Mouse (Mus musculus) heart, embryonic 13.5 days (tissue): ENCODE results near the gene Suz12. TPM values are rescaled to one million over a fixed set of nuclear protein-coding genes. Genes with fewer than 3 reads are reported as not detected.
A peak's percentile ranks its signal among the peaks of the same experiment; 100 is the strongest.

Source experiments
- ATAC-seq: fragments of 200-750 bp; cut with Nextera tagmentation; 2 replicates; pipeline ENCODE4 v1.8.0; 2017; ENCODE audit warnings: moderate TSS enrichment; ENCODE audit not compliant: insufficient number of reproducible peaks, low FRiP score, low TSS enrichment; ENCODE audit errors: extremely low read depth
- H3K27ac ChIP-seq: fragments of 300-500 bp; sonication (generic); replicated peaks from 2 replicates; pipeline ENCODE4 v1.5.1; 2015; ENCODE audit warnings: moderate library complexity, mild to moderate bottlenecking, inconsistent platforms
- H3K27me3 ChIP-seq: fragments of 300-500 bp; sonication (generic); replicated peaks from 2 replicates; pipeline ENCODE4 v1.6.1; 2015; ENCODE audit warnings: mild to moderate bottlenecking, inconsistent platforms
- H3K36me3 ChIP-seq: fragments of 300-500 bp; sonication (generic); 2 replicates; pipeline ENCODE4 v1.6.1; 2015; ENCODE audit warnings: mild to moderate bottlenecking, inconsistent platforms
- H3K4me1 ChIP-seq: fragments of 300-500 bp; sonication (generic); 2 replicates; pipeline ENCODE4 v1.6.1; 2015; ENCODE audit warnings: inconsistent platforms
- H3K4me2 ChIP-seq: fragments of 300-500 bp; sonication (generic); 2 replicates; pipeline ENCODE4 v1.6.1; 2015; ENCODE audit warnings: inconsistent platforms, mild to moderate bottlenecking, moderate library complexity
- H3K4me3 ChIP-seq: fragments of 300-500 bp; sonication (generic); 2 replicates; pipeline ENCODE4 v1.5.1; 2015; ENCODE audit warnings: moderate library complexity, mild to moderate bottlenecking, inconsistent platforms
- H3K9ac ChIP-seq: fragments of 300-500 bp; sonication (generic); 2 replicates; pipeline ENCODE4 v1.6.1; 2015; ENCODE audit warnings: inconsistent platforms, mild to moderate bottlenecking, moderate library complexity
- H3K9me3 ChIP-seq: fragments of 300-500 bp; sonication (generic); 2 replicates; pipeline ENCODE4 v1.6.1; 2016; ENCODE audit warnings: inconsistent platforms
- WGBS: fragments of 180-500 bp; shearing (Covaris S2); methylation state at CpG from one replicate; pipeline ENCODE4 v1.1.7; 2015; ENCODE audit warnings: mixed read lengths; 5-methylcytosine and 5-hydroxymethylcytosine counted together
- polyA plus RNA-seq: library from polyadenylated mRNA; unstranded; fragments of >200 nt; fragmentation: Nextera tagmentation; extraction: Ambion mirVana; gene quantifications from 2 replicates; pipeline ENCODE4 v1.2.1, GENCODE M21; 2015

Gene Suz12
- 13.4 and 13.6 TPM in 2 replicates for polyA plus RNA-seq

DNA sequence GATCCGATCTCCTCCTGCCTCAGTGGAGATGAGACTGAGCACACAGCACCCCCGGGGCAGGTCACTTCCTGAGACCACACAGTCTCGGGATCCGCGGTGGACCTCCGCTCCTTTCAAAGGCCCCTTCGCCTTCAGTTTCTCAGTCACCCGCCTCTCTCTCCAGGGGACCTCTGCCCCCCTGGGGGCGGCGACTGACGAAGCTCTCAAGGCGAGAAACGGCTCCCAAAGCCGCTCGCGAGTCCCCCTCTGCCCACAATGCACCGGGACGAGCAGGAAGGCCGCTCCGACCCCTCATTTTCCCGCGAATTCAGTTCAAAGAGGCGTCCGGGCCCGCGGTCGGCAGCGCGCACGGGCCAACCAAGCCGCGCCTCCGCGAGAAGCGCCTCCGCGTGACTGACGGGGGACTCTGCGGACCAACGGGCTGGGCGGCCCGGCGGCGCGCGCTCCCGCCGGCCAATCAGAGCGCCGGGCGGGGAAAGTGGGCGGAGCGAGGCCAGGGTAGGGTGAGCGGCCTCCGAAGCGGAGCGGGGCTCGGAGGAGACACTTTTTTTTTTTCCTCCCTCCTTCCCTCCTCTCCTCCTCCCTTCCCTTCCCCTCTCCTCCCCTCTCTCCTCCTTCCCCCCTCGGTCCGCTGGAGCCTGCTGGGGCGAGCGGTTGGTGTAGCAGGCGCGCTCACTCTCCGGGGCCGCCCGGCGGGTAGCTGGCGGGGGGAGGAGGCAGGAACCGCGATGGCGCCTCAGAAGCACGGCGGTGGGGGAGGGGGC, at the start of gene Suz12:
Gene Suz12, plus strand, starts transcription at position 515 of the 764 bp plus-strand sequence.
- ATAC-seq = peak; percentile 95
- peak within 1 kb of the TSS; percentile 99 for H3K27ac ChIP-seq
- H3K9me3 ChIP-seq = no peaks in the 10 kb centered on the region
- H3K4me3 ChIP-seq = peak within 1 kb of the TSS; percentile 80
- H3K4me1 ChIP-seq = peaks cover 4% of the 10 kb centered on the region
- H3K27me3 ChIP-seq = no peaks in the 10 kb centered on the region
- H3K9ac ChIP-seq = peak within 1 kb of the TSS; percentile 97
- H3K36me3 ChIP-seq = peaks cover 18% of the 10 kb centered on the region
- under 1% methylated on average over 54 of the region's 74 CpGs for WGBS
- peak within 1 kb of the TSS; percentile 82 for H3K4me2 ChIP-seq

DNA sequence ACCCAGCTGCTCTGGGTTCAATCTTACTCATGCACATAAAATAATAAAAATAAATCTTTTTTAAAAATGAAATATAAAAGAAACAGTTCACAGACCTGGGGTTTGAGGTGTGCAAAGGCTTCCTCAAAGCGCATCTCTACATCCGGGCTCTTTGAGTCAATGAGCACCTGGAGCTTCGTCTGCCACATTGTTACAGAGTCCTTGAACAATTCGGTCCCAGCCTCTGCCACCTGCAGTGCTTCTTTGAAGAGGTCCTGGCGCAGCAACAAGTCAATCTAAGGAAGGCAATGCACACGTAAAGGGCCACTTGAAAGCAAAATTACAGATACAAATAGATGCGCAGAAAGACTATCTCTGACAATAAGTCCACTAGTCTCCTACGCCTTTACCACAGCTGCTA, 49.8 kb upstream of the Suz12 start:
- Histone ChIP-seq H3K4me1 (no peaks in the 10 kb centered on the region), H3K27me3 (no peaks in the 10 kb centered on the region), H3K9me3 (no peaks in the 10 kb centered on the region), H3K9ac (no peak overlapping the region), H3K27ac (no peak overlapping the region; the same call in 1 of the 2 replicates), H3K4me3 (no peak overlapping the region), H3K36me3 (peaks cover 97% of the 10 kb centered on the region), H3K4me2 (peak overlapping the region; percentile 24)
- ATAC-seq = no peak
- WGBS = 90% methylated on average over 8 of the region's 8 CpGs

DNA sequence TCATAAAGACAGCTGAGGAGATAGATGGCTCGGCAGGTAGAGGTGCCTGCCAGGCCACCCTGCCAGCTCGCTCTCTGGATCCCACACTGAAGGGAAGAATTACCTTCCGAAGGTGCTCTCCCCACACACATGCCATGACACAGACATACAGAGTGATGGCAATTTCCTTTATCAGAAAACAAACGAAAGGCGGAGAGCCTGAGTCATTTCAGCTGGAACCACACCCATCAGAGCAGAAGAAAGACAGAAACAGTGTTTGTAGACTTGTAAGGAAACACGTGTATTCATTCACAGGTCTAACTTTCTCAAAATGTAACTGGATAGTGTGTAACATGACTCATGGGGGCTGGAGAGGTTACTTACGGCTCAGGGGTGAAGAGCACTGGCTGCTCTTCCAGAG, 49.3 kb upstream of the Suz12 start:
- Histone ChIP-seq H3K9me3 (no peaks in the 10 kb centered on the region), H3K4me2 (peak overlapping the region; percentile 24), H3K4me1 (no peaks in the 10 kb centered on the region), H3K36me3 (peaks cover 97% of the 10 kb centered on the region), H3K9ac (no peak overlapping the region), H3K27me3 (no peaks in the 10 kb centered on the region), H3K27ac (peak overlapping the region; percentile 48), H3K4me3 (no peak overlapping the region)
- no peak for ATAC-seq
- WGBS = 82% methylated on average over 7 of the region's 7 CpGs

DNA sequence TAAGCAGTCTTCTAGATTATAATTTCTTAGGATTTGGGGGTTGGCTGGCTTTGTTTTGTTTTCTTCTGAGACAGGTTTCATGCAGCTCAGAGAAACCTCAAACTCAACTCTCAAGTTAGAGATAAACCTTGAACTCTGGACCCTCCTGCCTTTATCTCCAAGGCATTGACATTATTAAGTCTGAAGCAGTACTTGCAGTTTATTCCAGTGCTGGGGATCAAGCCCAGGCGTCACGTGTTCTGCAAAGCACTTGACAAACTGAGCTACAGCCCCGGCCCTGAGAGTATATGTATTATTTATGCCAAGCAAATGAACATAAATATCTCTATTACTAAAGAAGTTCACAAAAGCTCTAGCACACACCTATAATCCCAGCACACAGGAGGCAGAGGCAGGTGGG, 45.6 kb upstream of the Suz12 start:
- peaks cover 96% of the 10 kb centered on the region for H3K36me3 ChIP-seq
- no peak for ATAC-seq
- no peak overlapping the region for H3K9ac ChIP-seq
- H3K4me3 ChIP-seq = no peak overlapping the region
- 94% methylated on average over 3 of the region's 3 CpGs for WGBS
- no peaks in the 10 kb centered on the region for H3K4me1 ChIP-seq
- H3K4me2 ChIP-seq = no peak overlapping the region
- no peak overlapping the region for H3K27ac ChIP-seq
- no peaks in the 10 kb centered on the region for H3K27me3 ChIP-seq
- H3K9me3 ChIP-seq = no peaks in the 10 kb centered on the region

DNA sequence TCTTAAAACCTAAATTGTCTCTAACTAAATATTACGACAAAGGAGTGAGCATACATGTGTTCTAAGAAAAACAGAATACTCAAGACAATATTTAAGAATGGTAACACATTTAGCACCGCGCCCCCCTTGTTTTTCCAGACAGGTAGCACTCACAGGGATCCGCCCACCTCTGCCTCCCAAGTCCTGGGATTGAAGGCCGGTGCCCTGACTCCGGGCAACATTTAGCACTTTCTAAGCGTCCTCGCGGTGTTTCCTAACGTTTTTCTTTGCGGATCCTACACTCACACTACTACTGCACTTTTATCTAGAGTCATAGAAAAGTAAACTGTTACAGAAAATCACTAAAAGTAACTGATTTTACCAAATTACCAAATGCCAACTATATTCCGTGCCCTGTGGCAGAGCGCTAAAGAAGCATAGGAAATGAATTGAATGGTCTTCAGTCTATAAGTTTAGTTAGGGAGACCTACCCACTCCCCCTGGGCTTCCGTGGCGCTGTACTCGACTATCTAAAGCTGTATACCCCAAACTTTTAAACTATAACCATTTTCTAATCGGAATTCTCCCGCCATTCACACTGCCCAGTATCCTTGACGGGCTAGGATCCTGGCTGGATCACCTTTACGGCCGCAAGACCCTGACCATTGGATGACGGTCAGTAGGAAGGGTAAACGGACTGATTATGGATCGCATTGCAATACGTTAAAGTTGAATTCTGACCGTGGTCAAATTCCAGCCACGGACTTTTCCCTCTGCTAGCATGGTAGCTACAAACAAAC, 31.4 kb upstream of the Suz12 start:
- H3K9me3 ChIP-seq = no peaks in the 10 kb centered on the region
- peak overlapping the region; percentile 89 for H3K4me2 ChIP-seq
- H3K36me3 ChIP-seq = peaks cover 38% of the 10 kb centered on the region
- WGBS = 5% methylated on average over 27 of the region's 27 CpGs
- peak overlapping the region; percentile 81 for H3K27ac ChIP-seq
- peak overlapping the region; percentile 87 for H3K9ac ChIP-seq
- peak; percentile 30; the same call in 1 of the 2 replicates for ATAC-seq
- peak overlapping the region; percentile 76 for H3K4me3 ChIP-seq
- H3K4me1 ChIP-seq = peaks cover 15% of the 10 kb centered on the region
- peaks cover 8% of the 10 kb centered on the region; the same call in 1 of the 2 replicates for H3K27me3 ChIP-seq

DNA sequence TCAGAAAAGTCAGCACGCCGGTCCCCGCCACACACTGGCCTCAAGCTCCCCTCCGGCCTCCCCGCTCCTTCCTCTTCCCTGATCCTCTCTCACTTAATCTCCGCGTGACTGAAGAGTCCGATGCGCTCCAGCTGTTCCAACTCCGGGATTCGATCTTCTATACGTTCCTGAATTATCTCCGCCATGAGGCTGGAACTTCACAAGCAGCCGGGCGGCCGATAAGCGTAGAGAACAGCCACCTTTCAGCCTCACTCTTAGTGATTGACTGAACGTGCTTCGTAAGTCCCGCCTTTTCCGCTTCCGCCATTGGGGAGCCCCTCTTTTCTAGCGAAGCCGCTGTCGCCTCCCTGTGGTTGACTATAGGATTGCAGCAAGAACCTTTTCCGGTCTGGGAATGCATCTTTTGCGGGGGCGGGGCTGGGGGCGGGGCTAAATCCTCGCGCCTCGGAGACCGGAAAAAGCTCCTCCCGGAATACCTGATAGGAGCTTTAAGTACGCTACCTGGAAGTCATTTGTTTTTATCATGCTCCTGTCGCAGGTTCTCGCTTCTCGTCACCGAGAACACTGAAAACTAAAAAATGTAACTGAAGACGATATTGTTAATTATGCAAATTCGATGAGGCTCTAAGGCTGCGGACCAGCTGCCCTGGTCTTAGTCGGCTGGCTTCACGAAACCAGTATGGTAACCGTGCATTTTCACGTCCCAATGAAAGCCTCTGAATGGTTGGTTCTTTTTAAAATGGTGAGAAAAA, 30.6 kb upstream of the Suz12 start, which contains the start of gene Utp6:
Gene Utp6, minus strand, starts transcription at position 266 of the 752 bp plus-strand sequence.
- H3K4me1 ChIP-seq = peaks cover 15% of the 10 kb centered on the region
- H3K9ac ChIP-seq = peak within 1 kb of the TSS; percentile 87
- H3K9me3 ChIP-seq = no peaks in the 10 kb centered on the region
- H3K27ac ChIP-seq = peak within 1 kb of the TSS; percentile 81
- ATAC-seq = peak; percentile 87
- peak within 1 kb of the TSS; percentile 76 for H3K4me3 ChIP-seq
- H3K36me3 ChIP-seq = peaks cover 31% of the 10 kb centered on the region
- H3K4me2 ChIP-seq = peak within 1 kb of the TSS; percentile 89
- peaks cover 8% of the 10 kb centered on the region; the same call in 1 of the 2 replicates for H3K27me3 ChIP-seq
- under 1% methylated on average over 46 of the region's 46 CpGs for WGBS

DNA sequence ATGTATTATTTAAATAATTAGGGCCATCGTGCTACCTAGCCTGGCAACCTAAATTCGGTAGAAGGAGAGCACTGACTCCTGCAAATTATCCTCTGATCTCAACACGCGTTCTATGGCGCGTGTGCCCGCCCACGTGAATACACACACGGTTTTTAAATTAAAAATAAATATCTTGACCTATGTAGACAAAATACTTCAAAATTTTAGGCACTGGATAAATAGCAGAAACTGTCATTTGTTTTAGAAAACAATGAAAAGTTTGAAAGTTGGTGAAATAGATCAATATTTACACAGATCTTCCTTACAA, 30.1 kb upstream of the Suz12 start:
- ATAC-seq = no peak
- H3K4me2 ChIP-seq = peak overlapping the region; percentile 84
- H3K4me3 ChIP-seq = peak overlapping the region; percentile 76
- H3K9ac ChIP-seq = peak overlapping the region; percentile 77
- no peaks in the 10 kb centered on the region for H3K9me3 ChIP-seq
- WGBS = 6% methylated on average over 9 of the region's 9 CpGs
- peaks cover 25% of the 10 kb centered on the region for H3K36me3 ChIP-seq
- peaks cover 8% of the 10 kb centered on the region; the same call in 1 of the 2 replicates for H3K27me3 ChIP-seq
- peaks cover 15% of the 10 kb centered on the region for H3K4me1 ChIP-seq
- H3K27ac ChIP-seq = no peak overlapping the region

DNA sequence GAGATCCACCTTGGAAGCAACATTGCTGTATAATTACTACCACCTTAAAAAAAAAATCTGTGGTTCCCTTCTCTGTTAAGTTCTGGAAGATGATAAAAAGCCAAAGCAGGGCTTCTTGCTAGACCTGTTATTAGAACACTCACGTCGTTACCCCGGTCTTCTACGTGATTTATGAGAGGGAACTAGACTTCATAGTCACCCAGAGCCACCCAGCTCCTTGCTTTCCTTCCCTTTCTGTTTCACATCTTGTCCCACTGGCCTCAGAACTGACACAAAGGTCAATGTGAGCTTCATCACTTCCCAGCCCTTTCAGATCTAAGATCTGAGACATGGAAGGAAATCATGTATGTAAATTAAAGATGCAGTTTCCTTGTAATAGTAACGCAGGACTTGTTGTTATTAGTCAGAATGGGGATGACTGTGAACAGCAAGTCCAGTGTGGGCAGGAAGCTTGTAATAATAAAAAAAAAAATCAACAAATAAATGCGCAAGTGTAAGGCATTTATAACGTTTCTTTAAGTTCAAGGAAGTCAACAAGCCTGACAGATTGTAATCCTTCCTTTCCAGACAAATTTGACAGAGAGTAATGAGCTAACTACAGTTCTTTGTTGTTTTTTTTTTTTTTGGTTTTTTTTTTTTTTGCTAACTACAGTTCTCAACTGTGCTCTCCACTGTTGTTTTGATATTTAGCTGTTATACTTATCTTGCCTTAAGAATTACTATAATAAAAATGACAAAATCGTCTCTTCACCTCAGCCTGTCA, 29.5 kb upstream of the Suz12 start:
- Histone ChIP-seq H3K27me3 (peaks cover 8% of the 10 kb centered on the region; the same call in 1 of the 2 replicates), H3K4me3 (peak overlapping the region; percentile 76; the same call in 1 of the 2 replicates), H3K27ac (no peak overlapping the region), H3K36me3 (peaks cover 20% of the 10 kb centered on the region), H3K9me3 (no peaks in the 10 kb centered on the region), H3K4me1 (peaks cover 15% of the 10 kb centered on the region), H3K4me2 (peak overlapping the region; percentile 84), H3K9ac (no peak overlapping the region)
- no peak for ATAC-seq
- WGBS = 62% methylated on average over 8 of the region's 8 CpGs

DNA sequence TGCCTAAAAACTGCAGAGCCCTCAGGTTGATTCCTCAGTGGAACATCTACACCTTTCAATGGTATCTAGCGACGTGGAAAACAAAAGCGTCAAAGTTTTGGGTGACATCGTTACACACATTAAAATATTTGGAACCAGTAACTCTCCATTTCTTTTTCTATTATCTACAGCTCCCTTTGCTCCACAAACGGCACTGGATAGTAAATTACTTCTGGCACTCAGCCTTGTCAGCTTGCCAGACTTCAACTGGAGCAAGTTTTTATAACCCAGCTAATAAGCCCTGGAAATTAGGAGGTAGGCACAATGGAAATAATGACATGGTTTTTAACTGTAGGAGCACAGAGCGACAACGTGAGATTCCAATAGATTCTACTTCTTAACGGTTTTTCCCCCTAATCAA, 27.0 kb upstream of the Suz12 start:
- Histone ChIP-seq H3K4me1 (peaks cover 12% of the 10 kb centered on the region), H3K27me3 (peaks cover 8% of the 10 kb centered on the region; the same call in 1 of the 2 replicates), H3K4me3 (no peak overlapping the region), H3K36me3 (no peaks in the 10 kb centered on the region), H3K9me3 (no peaks in the 10 kb centered on the region), H3K27ac (no peak overlapping the region), H3K4me2 (no peak overlapping the region), H3K9ac (no peak overlapping the region)
- WGBS = 62% methylated on average over 8 of the region's 8 CpGs
- ATAC-seq = no peak

DNA sequence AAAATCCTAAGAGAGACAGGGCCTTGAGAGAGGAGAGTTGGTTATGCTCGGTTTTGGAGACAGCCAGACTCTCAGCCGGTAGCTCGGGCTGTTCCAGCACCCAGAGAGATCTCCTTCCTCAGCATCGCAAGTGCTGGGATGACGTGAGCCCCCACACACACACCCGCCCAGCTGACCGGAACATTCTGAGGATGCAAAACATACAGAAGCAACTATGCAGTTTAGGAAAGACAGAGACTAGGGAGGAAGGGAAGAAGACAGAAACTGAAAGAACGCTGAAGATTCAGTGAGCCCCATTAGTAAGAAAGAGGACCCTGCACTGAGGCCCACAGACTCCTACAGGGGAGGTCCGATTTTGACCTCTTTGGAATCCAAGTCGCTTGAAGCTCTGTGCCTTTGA, 25.2 kb upstream of the Suz12 start:
- Histone ChIP-seq H3K9me3 (no peaks in the 10 kb centered on the region), H3K36me3 (no peaks in the 10 kb centered on the region), H3K27me3 (peaks cover 13% of the 10 kb centered on the region), H3K4me1 (0 out of 2 replicates have a peak, but pooled peaks cover 5% of the 10 kb centered on the region), H3K4me3 (no peak overlapping the region), H3K9ac (no peak overlapping the region), H3K27ac (no peak overlapping the region), H3K4me2 (no peak overlapping the region)
- ATAC-seq = no peak
- WGBS = 74% methylated on average over 10 of the region's 10 CpGs
